8 mouse cellular contexts compared by ENCODE assay signal in the genomic region with DNA sequence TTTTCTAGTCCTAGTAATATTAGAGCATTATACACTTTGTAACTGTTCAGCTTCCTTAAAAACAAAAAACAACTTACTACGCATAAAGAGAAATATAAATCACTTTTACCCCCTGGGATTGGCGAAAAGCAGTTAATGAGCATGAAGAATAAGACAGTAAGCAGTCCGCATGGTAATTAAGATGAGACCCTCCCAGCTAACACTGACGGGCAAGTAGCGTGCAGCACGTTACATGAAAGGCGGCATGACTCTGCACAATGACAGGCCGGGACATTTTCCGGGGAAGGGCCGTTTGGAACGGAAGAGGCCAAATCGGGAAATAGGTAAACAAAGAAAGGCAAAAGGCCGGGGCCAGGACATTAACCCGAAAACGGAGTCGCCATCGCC. TPM values are rescaled to one million over a fixed set of nuclear protein-coding genes. Genes with fewer than 3 reads are reported as not detected.
DNase-seq lines count a peak whose midpoint lies in the region; ATAC-seq and TF ChIP-seq lines count a peak whose summit lies in the region.

No protein-coding gene starts in this region.

- WGBS in hindbrain, embryonic 11.5 days: under 1% methylated on average over 17 of the region's 17 CpGs
- WGBS in liver, embryonic 12.5 days (ENCODE audit: insufficient replicate concordance): under 1% methylated on average over 17 of the region's 17 CpGs

- H3K4me3 ChIP-seq in hindbrain, embryonic 11.5 days (ENCODE audit: low read depth, low read length): peak overlapping the region; percentile 66
- peak overlapping the region; percentile 78 for H3K4me3 ChIP-seq in liver, embryonic 12.5 days
- peak overlapping the region; percentile 63 for H3K4me3 ChIP-seq in myocyte

- no peaks in the 10 kb centered on the region for H3K27me3 ChIP-seq in hindbrain, embryonic 11.5 days (ENCODE audit: control insufficient read depth, insufficient read depth, low read length)
- H3K27me3 ChIP-seq in liver, embryonic 12.5 days (replicated peaks): no peaks in the 10 kb centered on the region
- H3K27me3 ChIP-seq in myocyte (ENCODE audit: control insufficient read depth, insufficient read depth, insufficient read length): no peaks in the 10 kb centered on the region

- H3K27ac ChIP-seq in hindbrain, embryonic 11.5 days (ENCODE audit: low read depth, low read length): peak overlapping the region; percentile 100
- peak overlapping the region; percentile 100 for H3K27ac ChIP-seq in liver, embryonic 12.5 days

- TF ChIP-seq POLR2A in myocyte (IDR thresholded peaks at IDR 0.05; ENCODE audit: insufficient read length, low read depth): no peak

- no peaks in the 10 kb centered on the region for H3K9me3 ChIP-seq in hindbrain, embryonic 11.5 days (ENCODE audit: control insufficient read depth, low read length)
- no peaks in the 10 kb centered on the region for H3K9me3 ChIP-seq in liver, embryonic 12.5 days (replicated peaks)

- H3K79me2 ChIP-seq in myocyte (ENCODE audit: control insufficient read depth, insufficient read depth): peaks cover 34% of the 10 kb centered on the region

- ATAC-seq in common myeloid progenitor, adult 5-6 weeks (replicated peaks; ENCODE audit: low read depth, poor library complexity, severe bottlenecking): peak; percentile 57
- peak; percentile 73 for ATAC-seq in hindbrain, embryonic 11.5 days (ENCODE audit: low FRiP score)
- peak; percentile 64 for ATAC-seq in liver, embryonic 12.5 days

- DNase-seq in right cerebral cortex, postnatal 10 days (ENCODE audit: low spot score in 2 of 2): peak; percentile 93 to 95
- no peak for DNase-seq in right cerebral cortex, postnatal 4 days
- peak; percentile 88 for DNase-seq in hindbrain, embryonic 11.5 days (ENCODE audit: low spot score)
- no peak for DNase-seq in T-cell, adult 2 months (ENCODE audit: low spot score)
- no peak for DNase-seq in thymus, postnatal 10 days (ENCODE audit: low spot score in 2 of 2)

- H3ac ChIP-seq in myocyte (ENCODE audit: control insufficient read depth, insufficient read length): peak overlapping the region; percentile 77

- H3K9ac ChIP-seq in hindbrain, embryonic 11.5 days (ENCODE audit: low read depth, low read length): peak overlapping the region; percentile 95
- peak overlapping the region; percentile 85 for H3K9ac ChIP-seq in liver, embryonic 12.5 days

- H3K4me1 ChIP-seq in hindbrain, embryonic 11.5 days (replicated peaks; ENCODE audit: control insufficient read depth, insufficient read depth, low read length): no peaks in the 10 kb centered on the region
- peaks cover 49% of the 10 kb centered on the region for H3K4me1 ChIP-seq in liver, embryonic 12.5 days

- H3K4me2 ChIP-seq in hindbrain, embryonic 11.5 days (replicated peaks; ENCODE audit: low read depth, low read length): peak overlapping the region; percentile 65
- H3K4me2 ChIP-seq in liver, embryonic 12.5 days: peak overlapping the region; percentile 74
- peak overlapping the region; percentile 70 for H3K4me2 ChIP-seq in myocyte (ENCODE audit: low read depth)

- peaks cover 5% of the 10 kb centered on the region for H3K36me3 ChIP-seq in hindbrain, embryonic 11.5 days (ENCODE audit: control insufficient read depth, insufficient read depth, low read length)
- peaks cover 31% of the 10 kb centered on the region for H3K36me3 ChIP-seq in liver, embryonic 12.5 days
- peaks cover 31% of the 10 kb centered on the region for H3K36me3 ChIP-seq in myocyte (ENCODE audit: control insufficient read depth, insufficient read depth)

TF ChIP-seq in myocyte, 11 proteins besides CTCF, POLR2A, EP300 and RAD21:
- TF ChIP-seq POLR2AphosphoS2 (IDR thresholded peaks at IDR 0.05; ENCODE audit: insufficient read length, low read depth) (peak; percentile 80), E2F4 (IDR thresholded peaks at IDR 0.05; ENCODE audit: insufficient read depth) (no peak), MAX (IDR thresholded peaks at IDR 0.05; ENCODE audit: low read depth) (peak; percentile 89), REST (IDR thresholded peaks at IDR 0.05; ENCODE audit: insufficient read depth, insufficient read length) (no peak), SRF (IDR thresholded peaks at IDR 0.05; ENCODE audit: control insufficient read depth, insufficient read length, low read depth) (peak; percentile 96), TCF3 (IDR thresholded peaks at IDR 0.05; ENCODE audit: insufficient read length, low read depth) (no peak), USF1 (IDR thresholded peaks at IDR 0.05; ENCODE audit: low read depth) (no peak), MYOD1 (IDR thresholded peaks at IDR 0.05; ENCODE audit: control insufficient read depth in 1 of 3, insufficient read length in 2 of 3, low read depth in 2 of 3) (no peak), TCF12 (IDR thresholded peaks at IDR 0.05; ENCODE audit: insufficient read depth, poor library complexity, severe bottlenecking) (no peak), MYOG (IDR thresholded peaks at IDR 0.05; ENCODE audit: control insufficient read depth in 1 of 3, insufficient read depth in 1 of 3, insufficient read length in 2 of 3, low read depth in 2 of 3) (no peak), CEBPB (IDR thresholded peaks at IDR 0.05; ENCODE audit: insufficient read depth, poor library complexity, severe bottlenecking) (no peak)

RNA-seq across cellular contexts. Expression of gene Cox20, which starts 0.9 kb away (rescaled TPM):
- 206 and 305 TPM in 2 replicates for total RNA-seq in common myeloid progenitor, adult 5-6 weeks (2017)
- polyA plus RNA-seq in hindbrain, embryonic 11.5 days (2014; fragmentation: Nextera tagmentation; extraction: Ambion mirVana): 111 and 123 TPM in 2 replicates
- polyA plus RNA-seq in liver, embryonic 12.5 days (2016; fragmentation: Nextera tagmentation; extraction: Ambion mirVana): 103 and 110 TPM in 2 replicates
- 67.2 TPM for polyA plus RNA-seq in myocyte (2012; fragmentation: generic; extraction: Trizol)

RNA-seq across cellular contexts. Expression of gene Hnrnpu, which starts 19.6 kb away (rescaled TPM):
- 730 and 786 TPM in 2 replicates for total RNA-seq in common myeloid progenitor, adult 5-6 weeks (2017)
- 828 and 847 TPM in 2 replicates for polyA plus RNA-seq in hindbrain, embryonic 11.5 days (2014; fragmentation: Nextera tagmentation; extraction: Ambion mirVana)
- polyA plus RNA-seq in liver, embryonic 12.5 days (2016; fragmentation: Nextera tagmentation; extraction: Ambion mirVana): 556 and 569 TPM in 2 replicates
- 95.0 TPM for polyA plus RNA-seq in myocyte (2012; fragmentation: generic; extraction: Trizol)

Comparison
In these comparisons a context has a peak if more than half of its experiments do, and no peak if none do; other contexts are left out.
1. DNase-seq: peak in right cerebral cortex, postnatal 10 days (2 of 2) and hindbrain, embryonic 11.5 days (single experiment); none in right cerebral cortex, postnatal 4 days (single experiment), T-cell, adult 2 months (single experiment) and thymus, postnatal 10 days (0 of 2).
2. Peak in every context shown above with its lines, with median percentiles within 50 percentile points of each other: ATAC-seq, H3K4me2 ChIP-seq and H3K4me3 ChIP-seq.